Mouse (Mus musculus) heart, embryonic 15.5 days (tissue): ENCODE results near the gene Bmpr2. TPM values are rescaled to one million over a fixed set of nuclear protein-coding genes. Genes with fewer than 3 reads are reported as not detected.

Experiments used
- ATAC-seq: fragments of 200-750 bp; cut with Nextera tagmentation; replicated peaks from 2 replicates; pipeline ENCODE4 v1.8.0; 2017; ENCODE audit warnings: low read depth, moderate TSS enrichment; ENCODE audit not compliant: insufficient number of reproducible peaks, insufficient read depth, low FRiP score
- H3K27ac ChIP-seq: fragments of 300-500 bp; sonication (generic); 2 replicates; pipeline ENCODE4 v1.5.1; 2015; ENCODE audit warnings: mild to moderate bottlenecking, inconsistent platforms
- H3K27me3 ChIP-seq: fragments of 300-500 bp; sonication (generic); 2 replicates; pipeline ENCODE4 v1.6.1; 2015; ENCODE audit warnings: inconsistent platforms
- H3K36me3 ChIP-seq: fragments of 300-500 bp; sonication (generic); 2 replicates; pipeline ENCODE4 v1.6.1; 2015; ENCODE audit warnings: mild to moderate bottlenecking, inconsistent platforms
- H3K4me1 ChIP-seq: fragments of 300-500 bp; sonication (generic); replicated peaks from 2 replicates; pipeline ENCODE4 v1.6.1; 2015; ENCODE audit warnings: inconsistent platforms
- H3K4me2 ChIP-seq: fragments of 300-500 bp; sonication (generic); 2 replicates; pipeline ENCODE4 v1.6.1; 2015; ENCODE audit warnings: inconsistent platforms, mild to moderate bottlenecking, moderate library complexity
- H3K4me3 ChIP-seq: fragments of 300-500 bp; sonication (generic); 2 replicates; pipeline ENCODE4 v1.5.1; 2015; ENCODE audit warnings: mild to moderate bottlenecking, inconsistent platforms
- H3K9ac ChIP-seq: fragments of 300-500 bp; sonication (generic); 2 replicates; pipeline ENCODE4 v1.6.1; 2015; ENCODE audit warnings: mild to moderate bottlenecking, inconsistent platforms
- H3K9me3 ChIP-seq: fragments of 300-500 bp; sonication (generic); replicated peaks from 2 replicates; pipeline ENCODE4 v1.6.1; 2016; ENCODE audit warnings: inconsistent platforms
- WGBS: fragments of 180-500 bp; shearing (Covaris S2); methylation state at CpG from one replicate; pipeline ENCODE4 v1.1.7; 2015; ENCODE audit warnings: mixed read lengths; 5-methylcytosine and 5-hydroxymethylcytosine counted together
- polyA plus RNA-seq: library from polyadenylated mRNA; unstranded; fragments of >200 nt; fragmentation: Nextera tagmentation; extraction: Ambion mirVana; gene quantifications from 2 replicates; pipeline ENCODE4 v1.2.1, GENCODE M21; 2015

Bmpr2 gene
- polyA plus RNA-seq, 1 experiment from 2014 or later: 6.5 TPM

DNA sequence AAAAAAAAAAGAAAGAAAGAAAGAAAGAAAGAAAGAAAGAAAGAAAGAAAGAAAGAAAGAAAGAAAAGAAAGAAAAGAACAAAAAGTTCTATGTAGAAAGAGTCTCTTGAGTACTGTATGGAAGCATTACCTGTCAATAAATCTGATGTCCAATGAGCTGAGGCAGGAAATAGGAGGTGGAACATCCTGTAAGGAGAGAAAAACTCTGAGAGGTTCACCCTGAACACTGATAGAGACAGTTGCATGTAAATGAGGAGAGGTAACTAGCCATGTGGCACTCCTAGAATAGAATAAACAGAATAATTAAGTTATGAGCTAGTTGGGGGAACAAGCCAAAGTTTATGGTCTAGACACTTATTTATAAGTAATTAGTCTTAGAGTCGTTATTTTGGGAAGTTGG is 4.9 kb upstream of the Bmpr2 start:
- 93% methylated on average over 1 of the region's 1 CpGs for WGBS
- no peak overlapping the region for H3K4me2 ChIP-seq
- no peak for ATAC-seq

DNA sequence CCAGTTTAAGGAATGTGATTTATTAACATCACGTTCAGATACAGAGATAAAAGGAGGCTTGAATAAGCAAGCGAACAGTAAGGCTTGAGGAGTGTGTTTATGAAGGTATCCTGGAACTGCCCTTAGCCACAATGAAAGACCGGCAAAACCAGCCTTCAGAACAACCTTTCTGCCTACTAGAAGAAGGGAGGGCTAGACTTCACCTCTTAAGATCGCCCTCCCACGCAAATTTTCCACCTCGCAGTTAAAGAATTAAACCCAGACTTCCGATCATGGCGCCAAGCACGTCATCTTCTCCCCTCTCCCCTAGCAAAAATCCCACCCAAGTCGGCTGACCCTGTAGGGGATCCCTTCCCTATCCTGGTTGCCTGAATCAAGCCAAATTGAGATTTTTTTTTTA is 992 bp upstream of the Bmpr2 start:
- WGBS: 7% methylated on average over 10 of the region's 10 CpGs
- H3K27me3 ChIP-seq: no peaks in the 10 kb centered on the region
- H3K9me3 ChIP-seq: no peaks in the 10 kb centered on the region
- no peaks in the 10 kb centered on the region for H3K36me3 ChIP-seq
- H3K4me2 ChIP-seq: peak overlapping the region; percentile 70
- H3K9ac ChIP-seq: peak overlapping the region; percentile 86
- peaks cover 16% of the 10 kb centered on the region for H3K4me1 ChIP-seq
- peak overlapping the region; percentile 96 for H3K4me3 ChIP-seq
- no peak for ATAC-seq
- peak overlapping the region; percentile 99 for H3K27ac ChIP-seq

More for the DNA sequence above, 4.9 kb upstream of the Bmpr2 start:
- H3K27me3 ChIP-seq: no peaks in the 10 kb centered on the region
- H3K9ac ChIP-seq: no peak overlapping the region
- no peak overlapping the region for H3K27ac ChIP-seq
- peaks cover 6% of the 10 kb centered on the region; the same call in 1 of the 2 replicates for H3K4me1 ChIP-seq
- no peak overlapping the region for H3K4me3 ChIP-seq
- no peaks in the 10 kb centered on the region for H3K36me3 ChIP-seq
- no peaks in the 10 kb centered on the region for H3K9me3 ChIP-seq

DNA sequence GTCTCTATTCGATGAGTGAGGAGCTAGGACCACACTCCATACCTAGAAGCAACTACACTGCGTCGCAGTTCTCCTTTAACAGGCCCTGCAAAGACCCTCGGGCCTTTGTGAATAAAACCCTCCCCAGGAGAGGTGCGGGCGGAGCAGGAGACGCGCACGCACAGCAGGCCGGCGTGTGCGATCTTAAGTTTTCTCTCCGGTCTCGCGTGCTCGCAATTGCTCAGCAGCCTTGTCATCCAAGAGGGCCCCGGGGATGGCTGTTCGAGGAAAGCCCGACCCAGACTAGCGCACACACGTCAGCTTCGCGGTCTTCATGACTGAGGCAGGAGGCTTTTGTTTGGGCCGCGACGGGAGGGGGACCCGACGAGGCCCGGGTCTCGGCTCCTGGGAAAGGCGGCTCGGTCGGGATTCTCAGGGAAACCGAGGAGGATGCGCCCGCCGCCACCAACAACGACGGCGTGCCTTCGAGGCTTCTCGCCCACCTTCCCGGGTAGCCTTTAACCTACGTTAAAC is 493 bp upstream of the Bmpr2 start:
- Histone ChIP-seq H3K4me1 (peaks cover 16% of the 10 kb centered on the region), H3K27ac (peak overlapping the region; percentile 99), H3K4me2 (peak overlapping the region; percentile 70), H3K9ac (peak overlapping the region; percentile 86), H3K27me3 (no peaks in the 10 kb centered on the region), H3K4me3 (peak overlapping the region; percentile 96), H3K36me3 (no peaks in the 10 kb centered on the region), H3K9me3 (no peaks in the 10 kb centered on the region)
- peak; percentile 28 for ATAC-seq
- WGBS: under 1% methylated on average over 44 of the region's 44 CpGs

DNA sequence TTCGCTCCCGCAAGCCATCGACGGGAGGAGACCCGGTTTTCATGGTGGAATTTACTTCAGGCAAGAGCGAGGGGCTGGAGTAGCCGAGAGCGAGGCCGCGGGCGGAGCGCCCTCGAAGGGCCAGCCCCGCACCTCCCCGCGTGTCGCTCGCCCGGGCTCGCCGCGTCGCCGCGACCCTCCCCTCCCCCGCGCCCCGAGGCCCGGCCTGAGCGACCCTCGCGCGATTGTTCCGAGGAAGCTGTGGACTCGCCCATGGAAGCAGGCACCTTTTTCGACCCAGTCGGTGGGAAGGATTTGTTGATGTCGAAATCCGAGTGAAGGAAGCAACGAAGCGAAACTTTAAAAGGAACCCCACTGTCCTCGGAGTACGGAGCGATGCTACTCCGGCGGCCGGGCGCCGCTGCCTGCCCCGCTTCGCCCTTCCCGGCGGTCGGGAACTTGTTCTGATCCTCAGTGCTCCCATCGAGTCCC is 616 bp downstream of the Bmpr2 start:
- under 1% methylated on average over 54 of the region's 55 CpGs for WGBS
- Histone ChIP-seq H3K36me3 (no peaks in the 10 kb centered on the region), H3K9me3 (no peaks in the 10 kb centered on the region), H3K4me2 (peak overlapping the region; percentile 70), H3K4me3 (peak overlapping the region; percentile 96), H3K27ac (peak overlapping the region; percentile 99), H3K9ac (peak overlapping the region; percentile 86), H3K4me1 (peaks cover 16% of the 10 kb centered on the region), H3K27me3 (no peaks in the 10 kb centered on the region)
- ATAC-seq: peak; percentile 76

DNA sequence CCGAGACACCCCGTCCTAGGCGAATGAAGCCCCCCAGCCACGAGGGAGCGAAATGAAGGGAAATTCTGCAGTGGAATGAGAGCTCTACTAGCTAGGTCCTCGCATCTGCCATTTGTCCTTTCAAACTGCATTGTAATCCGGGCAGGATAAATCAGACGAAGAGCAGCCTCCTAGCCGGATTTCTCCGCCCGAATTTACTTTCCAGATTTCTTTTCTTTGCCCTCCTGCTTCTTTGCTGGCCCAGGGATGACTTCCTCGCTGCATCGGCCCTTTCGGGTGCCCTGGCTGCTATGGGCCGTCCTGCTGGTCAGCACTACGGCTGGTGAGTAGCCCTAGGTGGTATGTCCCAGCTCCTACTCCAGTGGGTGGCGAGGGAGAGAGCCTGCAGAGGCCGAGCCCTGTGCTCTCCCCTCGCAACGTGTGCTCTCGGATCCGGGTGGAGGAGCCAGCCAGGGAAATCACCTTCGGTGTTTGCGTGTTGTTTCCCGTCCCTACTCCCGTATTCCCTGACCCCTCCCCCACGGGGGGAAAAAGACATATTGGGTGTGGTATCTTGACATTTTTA is 1.3 kb downstream of the Bmpr2 start:
- peak overlapping the region; percentile 96 for H3K4me3 ChIP-seq
- H3K36me3 ChIP-seq: no peaks in the 10 kb centered on the region
- H3K9me3 ChIP-seq: no peaks in the 10 kb centered on the region
- ATAC-seq: peak; percentile 44; the same call in 1 of the 2 replicates
- H3K27ac ChIP-seq: peak overlapping the region; percentile 99
- H3K9ac ChIP-seq: peak overlapping the region; percentile 86
- peak overlapping the region; percentile 70 for H3K4me2 ChIP-seq
- under 1% methylated on average over 27 of the region's 27 CpGs for WGBS
- no peaks in the 10 kb centered on the region for H3K27me3 ChIP-seq
- H3K4me1 ChIP-seq: peaks cover 16% of the 10 kb centered on the region

DNA sequence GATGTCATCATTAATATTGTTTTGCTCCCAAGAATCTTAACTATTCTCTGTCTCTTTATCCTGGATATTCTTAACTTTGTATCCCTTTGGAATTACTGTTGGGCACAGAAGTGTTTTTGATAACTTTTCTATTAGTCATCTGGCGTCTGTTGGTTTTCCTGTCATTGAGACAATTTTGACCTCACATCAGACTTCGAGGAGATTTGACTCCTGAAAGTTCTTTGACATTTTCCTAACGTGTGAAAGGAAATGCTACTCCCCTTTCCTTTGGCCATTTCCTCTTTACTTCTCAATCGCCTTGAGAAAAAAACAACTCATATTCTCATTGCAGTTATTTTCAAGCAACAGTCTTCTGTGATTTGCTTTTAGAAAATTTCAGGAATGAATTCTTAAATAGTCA is 2.1 kb downstream of the Bmpr2 start:
- peak overlapping the region; percentile 49; the same call in 1 of the 2 replicates for H3K9ac ChIP-seq
- H3K4me2 ChIP-seq: peak overlapping the region; percentile 66
- under 1% methylated on average over 4 of the region's 4 CpGs for WGBS
- H3K36me3 ChIP-seq: no peaks in the 10 kb centered on the region
- peak overlapping the region; percentile 48 for H3K4me3 ChIP-seq
- H3K4me1 ChIP-seq: peaks cover 16% of the 10 kb centered on the region
- H3K27ac ChIP-seq: 0 out of 2 replicates have a peak overlapping the region, but pooled peaks have one; percentile 27
- ATAC-seq: no peak
- H3K9me3 ChIP-seq: no peaks in the 10 kb centered on the region
- H3K27me3 ChIP-seq: no peaks in the 10 kb centered on the region

DNA sequence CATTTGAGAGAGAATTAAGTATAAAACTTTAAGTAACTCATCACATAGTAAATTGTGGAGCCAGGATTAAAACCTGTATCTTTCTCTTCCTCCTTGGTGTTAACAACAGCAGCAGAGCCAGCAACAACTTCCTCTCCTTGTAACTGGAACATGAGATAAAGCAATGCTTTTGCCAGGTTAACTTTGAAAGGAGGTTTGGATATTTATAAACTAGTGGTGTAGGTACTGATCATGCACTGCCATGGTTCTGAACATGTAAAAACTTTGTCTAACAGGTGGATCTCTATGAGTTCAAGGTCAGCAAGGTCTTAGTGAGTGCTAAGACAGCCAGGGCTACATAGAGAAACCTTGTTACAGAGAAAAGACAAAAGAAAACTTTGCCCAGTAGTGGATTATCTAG is 3.4 kb downstream of the Bmpr2 start:
- peak overlapping the region; percentile 65 for H3K27ac ChIP-seq
- H3K4me3 ChIP-seq: peak overlapping the region; percentile 34
- H3K9ac ChIP-seq: no peak overlapping the region
- H3K27me3 ChIP-seq: no peaks in the 10 kb centered on the region
- ATAC-seq: no peak
- H3K36me3 ChIP-seq: no peaks in the 10 kb centered on the region
- peaks cover 20% of the 10 kb centered on the region for H3K4me1 ChIP-seq
- no peaks in the 10 kb centered on the region for H3K9me3 ChIP-seq
- H3K4me2 ChIP-seq: peak overlapping the region; percentile 56

DNA sequence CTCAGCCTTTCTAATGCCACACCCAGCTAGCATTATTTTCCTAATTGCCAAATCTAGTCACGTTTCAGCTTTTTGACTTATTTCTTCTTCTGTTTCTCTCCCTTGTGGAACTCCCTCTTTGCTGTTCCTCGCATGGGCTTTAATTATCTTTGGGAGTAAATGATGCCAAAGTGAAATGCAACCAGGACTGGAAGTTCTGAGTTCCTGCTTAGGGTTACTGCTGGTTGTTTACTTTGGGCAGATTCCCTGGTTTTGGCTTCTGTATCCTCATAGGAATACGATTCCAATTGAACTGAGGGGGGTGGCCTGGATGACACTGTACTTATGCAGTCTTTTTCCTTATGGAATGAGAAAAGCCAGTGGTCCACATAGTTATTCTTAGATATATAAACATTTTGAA is 8.7 kb downstream of the Bmpr2 start:
- H3K4me1 ChIP-seq: peaks cover 14% of the 10 kb centered on the region
- 55% methylated on average over 3 of the region's 3 CpGs for WGBS
- no peak overlapping the region for H3K27ac ChIP-seq
- no peaks in the 10 kb centered on the region for H3K36me3 ChIP-seq
- no peaks in the 10 kb centered on the region for H3K9me3 ChIP-seq
- no peak overlapping the region for H3K9ac ChIP-seq
- H3K4me2 ChIP-seq: no peak overlapping the region
- no peak for ATAC-seq
- no peaks in the 10 kb centered on the region for H3K27me3 ChIP-seq
- no peak overlapping the region for H3K4me3 ChIP-seq

DNA sequence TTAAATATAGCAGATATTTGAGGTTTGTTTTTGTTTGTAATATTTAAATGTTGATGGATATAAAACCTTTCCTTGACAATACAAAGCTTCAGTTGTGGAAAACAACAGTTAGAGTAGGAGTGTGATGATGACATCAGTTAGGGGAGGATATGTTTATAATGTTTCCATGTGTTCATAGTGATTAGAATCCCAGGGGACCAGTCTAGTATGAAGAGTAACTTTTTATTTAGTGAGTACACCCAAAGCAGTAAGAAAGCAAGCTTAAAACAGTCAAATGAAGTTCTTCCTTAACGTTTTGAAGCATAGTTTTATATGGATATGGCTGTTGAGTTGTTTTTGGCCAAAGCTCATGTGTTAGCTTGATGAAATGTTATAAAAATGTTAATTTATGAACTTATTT is 17.9 kb downstream of the Bmpr2 start:
- WGBS: 57% methylated on average over 1 of the region's 1 CpGs
- no peak overlapping the region for H3K27ac ChIP-seq

DNA sequence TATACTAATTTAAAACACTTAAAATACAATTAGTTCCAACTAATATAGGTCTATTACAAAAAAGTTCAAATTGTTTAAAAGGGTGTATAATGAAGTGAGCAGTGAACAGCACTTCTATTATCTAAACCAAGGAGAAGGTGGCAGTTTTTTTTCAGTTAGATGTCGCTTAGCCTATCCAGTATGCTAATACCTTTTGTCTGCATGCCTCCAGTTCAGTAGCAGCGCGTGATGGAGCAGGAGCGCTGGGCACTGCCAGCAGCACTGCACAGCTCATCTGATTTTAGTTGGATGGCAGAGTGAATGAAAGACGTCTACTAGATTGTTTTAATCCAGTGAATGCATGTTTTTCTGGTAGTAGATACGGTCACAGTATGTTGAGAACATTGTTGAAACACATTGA is 25.8 kb downstream of the Bmpr2 start:
- WGBS: 54% methylated on average over 6 of the region's 6 CpGs
- Histone ChIP-seq H3K27ac (no peak overlapping the region), H3K9ac (no peak overlapping the region)

More for the DNA sequence above, 17.9 kb downstream of the Bmpr2 start:
- no peaks in the 10 kb centered on the region for H3K27me3 ChIP-seq
- H3K4me3 ChIP-seq: no peak overlapping the region
- peaks cover 3% of the 10 kb centered on the region for H3K4me1 ChIP-seq
- H3K9ac ChIP-seq: no peak overlapping the region
- ATAC-seq: no peak
- no peaks in the 10 kb centered on the region for H3K9me3 ChIP-seq
- H3K36me3 ChIP-seq: no peaks in the 10 kb centered on the region
- no peak overlapping the region for H3K4me2 ChIP-seq

DNA sequence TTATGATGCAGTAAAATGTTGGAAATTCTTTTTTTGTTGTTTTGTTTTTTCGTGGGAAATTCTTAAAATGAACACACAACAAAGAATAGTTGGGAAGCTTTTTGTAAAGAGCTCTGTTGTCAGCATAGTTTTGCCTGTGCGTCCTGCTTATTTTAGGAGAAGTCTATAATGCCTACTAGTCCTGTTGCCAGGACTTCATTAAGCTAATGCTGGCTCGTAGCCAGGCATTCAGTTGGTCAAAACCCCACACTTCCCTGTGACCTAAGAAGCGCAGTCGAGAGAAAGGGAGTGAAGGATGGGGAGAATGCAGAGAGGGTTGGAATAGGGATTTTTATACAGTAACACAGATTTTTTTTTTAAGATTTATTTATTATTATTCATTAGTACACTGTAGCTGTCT is 26.5 kb downstream of the Bmpr2 start:
- H3K36me3 ChIP-seq: no peaks in the 10 kb centered on the region
- no peaks in the 10 kb centered on the region for H3K27me3 ChIP-seq
- H3K27ac ChIP-seq: no peak overlapping the region
- H3K4me3 ChIP-seq: no peak overlapping the region
- no peaks in the 10 kb centered on the region for H3K9me3 ChIP-seq
- peaks cover 5% of the 10 kb centered on the region for H3K4me1 ChIP-seq
- no peak overlapping the region for H3K9ac ChIP-seq
- 59% methylated on average over 5 of the region's 5 CpGs for WGBS
- no peak for ATAC-seq
- H3K4me2 ChIP-seq: no peak overlapping the region

More for the DNA sequence above, 25.8 kb downstream of the Bmpr2 start:
- peaks cover 5% of the 10 kb centered on the region for H3K4me1 ChIP-seq
- no peak overlapping the region for H3K4me2 ChIP-seq
- H3K36me3 ChIP-seq: no peaks in the 10 kb centered on the region
- H3K9me3 ChIP-seq: no peaks in the 10 kb centered on the region
- H3K4me3 ChIP-seq: no peak overlapping the region
- ATAC-seq: no peak
- no peaks in the 10 kb centered on the region for H3K27me3 ChIP-seq

DNA sequence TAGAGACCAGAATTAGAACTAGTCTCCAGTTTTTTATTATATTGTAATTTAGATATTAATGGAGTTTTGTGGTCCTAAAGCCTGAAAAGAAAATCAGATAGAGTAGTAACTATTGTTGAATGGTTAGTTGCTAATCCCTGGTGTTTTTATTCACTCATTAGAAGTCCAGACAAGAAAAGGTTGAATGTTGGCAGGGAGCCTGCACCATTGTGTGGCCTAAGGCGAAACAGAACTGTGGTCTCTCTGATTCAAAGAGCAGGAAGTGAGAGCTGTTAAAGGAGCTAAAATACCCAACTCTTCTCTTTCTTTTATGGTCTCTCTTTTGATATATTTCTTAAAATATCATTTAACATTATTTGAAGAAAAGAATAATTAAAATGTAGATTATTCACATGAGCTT is 32.1 kb downstream of the Bmpr2 start:
- no peak for ATAC-seq
- no peaks in the 10 kb centered on the region for H3K9me3 ChIP-seq
- no peak overlapping the region for H3K9ac ChIP-seq
- no peaks in the 10 kb centered on the region for H3K36me3 ChIP-seq
- H3K27me3 ChIP-seq: no peaks in the 10 kb centered on the region
- H3K27ac ChIP-seq: no peak overlapping the region
- no peak overlapping the region for H3K4me3 ChIP-seq
- H3K4me2 ChIP-seq: no peak overlapping the region
- no peaks in the 10 kb centered on the region for H3K4me1 ChIP-seq
- WGBS: 40% methylated on average over 1 of the region's 1 CpGs
